Mouse (Mus musculus) frontal cortex, adult (tissue): Measurements from ENCODE around the gene Matn4.

Experiments
- ATAC-seq: cut with Nextera tagmentation; 2 replicates; pipeline ENCODE4 v1.9.2; 2017; ENCODE audit warnings: mild to moderate bottlenecking, moderate library complexity, mixed read lengths; ENCODE audit not compliant: low TSS enrichment

Matn4 gene

GRCm38 (mm10) chr2:164405060-164405459, at the start of gene Matn4:
Matn4 (minus strand) TSS chr2:164405160.
- ATAC-seq: no peak

DNA sequence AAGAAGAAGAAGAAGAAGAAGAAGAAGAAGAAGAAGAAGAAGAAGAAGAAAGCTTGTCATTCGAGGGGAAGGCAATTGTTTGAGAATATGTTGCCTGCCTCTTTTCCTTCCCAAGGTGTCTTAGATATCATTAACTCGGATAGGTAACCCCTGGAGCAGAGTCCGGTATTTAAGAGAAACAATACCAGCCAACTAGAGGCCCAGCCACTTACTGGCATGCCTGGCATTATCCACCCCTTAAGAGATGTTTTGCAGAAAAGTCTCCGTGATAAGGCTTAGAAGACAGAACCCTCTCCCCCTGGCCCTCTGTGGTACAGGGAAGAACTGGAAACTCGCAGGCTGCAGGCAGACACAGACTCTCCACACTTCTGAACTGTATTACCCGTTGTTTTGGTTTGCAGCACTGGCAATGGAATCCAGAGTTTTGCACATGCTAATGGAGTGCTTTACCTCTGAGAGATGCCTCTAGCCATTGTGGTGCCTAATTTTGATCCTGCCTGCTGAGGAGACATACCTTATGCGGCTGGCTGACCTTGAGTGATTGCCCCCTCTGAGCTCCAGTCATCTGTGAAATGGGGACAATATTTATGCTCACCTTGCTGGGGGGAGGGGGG, 49.0 kb upstream of the Matn4 start:
- no peak for ATAC-seq

GRCm38 (mm10) chr2:164453047-164453757, 48.2 kb upstream of the Matn4 start:
- ATAC-seq: no peak

DNA sequence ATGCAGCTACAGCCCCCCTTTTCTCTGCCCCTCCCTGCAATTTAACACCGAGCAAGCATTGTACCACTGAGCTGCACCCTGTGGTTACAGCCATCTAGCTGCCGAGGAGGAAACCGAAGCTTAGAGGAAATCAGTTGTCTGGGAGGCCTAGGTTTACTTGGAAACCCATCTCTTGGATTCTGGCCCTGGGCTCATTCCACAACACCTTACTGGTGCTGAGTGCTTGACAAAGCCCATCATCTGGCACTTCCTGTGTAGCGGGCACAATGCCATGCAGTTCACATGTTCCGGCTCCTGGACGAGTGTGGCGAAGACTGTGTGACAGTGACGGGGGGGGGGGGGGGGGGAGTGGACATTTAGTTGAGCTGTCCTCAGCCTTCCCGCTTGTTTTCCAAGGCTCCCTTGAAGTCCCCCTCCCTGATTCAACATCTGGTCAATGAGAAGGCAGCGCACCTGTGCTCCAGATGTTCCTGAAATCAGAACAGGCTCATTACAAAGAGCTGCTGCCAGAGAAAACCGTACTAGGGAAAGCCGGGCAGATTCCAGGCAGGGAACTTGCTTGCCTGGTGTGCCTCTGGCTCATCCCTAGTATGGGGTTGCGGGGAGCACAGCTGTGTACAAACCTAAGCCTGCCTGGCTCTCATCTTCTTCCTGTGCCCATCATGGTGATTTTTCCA, 47.2 kb upstream of the Matn4 start:
- no peak for ATAC-seq

DNA sequence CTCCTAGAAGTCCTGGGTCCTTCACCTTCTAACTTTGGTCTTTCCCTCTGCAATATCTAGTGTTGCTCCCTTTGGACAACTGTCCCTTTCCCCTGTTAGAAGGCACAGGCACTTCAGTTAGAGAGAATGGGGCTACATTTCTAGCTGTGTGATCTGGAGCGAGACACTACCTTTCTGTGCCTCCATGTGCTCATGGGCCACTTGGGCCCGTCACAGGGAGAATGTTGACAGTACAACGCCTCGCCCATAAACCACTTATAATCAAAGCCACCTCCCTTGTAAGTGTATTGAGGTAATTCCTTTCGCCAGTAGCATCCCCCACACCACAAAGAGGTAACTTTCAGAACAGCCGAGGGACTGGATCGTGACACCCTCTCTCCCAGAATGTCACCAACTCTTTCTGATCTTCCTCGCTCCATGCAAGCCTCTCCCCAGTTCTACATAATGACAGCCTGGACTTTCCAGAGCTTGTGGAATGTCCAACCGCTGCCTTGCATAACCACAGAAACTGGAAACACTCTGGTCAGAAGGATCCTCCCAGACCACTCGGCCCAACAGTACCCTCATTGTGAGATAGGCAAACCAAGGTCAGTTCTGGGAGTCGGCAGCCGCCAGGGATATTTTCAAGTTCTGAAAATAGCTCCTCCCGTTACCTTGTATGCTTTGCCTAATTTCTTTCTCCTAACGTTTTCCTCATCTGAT, 44.5 kb upstream of the Matn4 start:
- ATAC-seq: no peak

GRCm38 (mm10) chr2:164448921-164449320, 44.0 kb upstream of the Matn4 start:
- no peak for ATAC-seq

DNA sequence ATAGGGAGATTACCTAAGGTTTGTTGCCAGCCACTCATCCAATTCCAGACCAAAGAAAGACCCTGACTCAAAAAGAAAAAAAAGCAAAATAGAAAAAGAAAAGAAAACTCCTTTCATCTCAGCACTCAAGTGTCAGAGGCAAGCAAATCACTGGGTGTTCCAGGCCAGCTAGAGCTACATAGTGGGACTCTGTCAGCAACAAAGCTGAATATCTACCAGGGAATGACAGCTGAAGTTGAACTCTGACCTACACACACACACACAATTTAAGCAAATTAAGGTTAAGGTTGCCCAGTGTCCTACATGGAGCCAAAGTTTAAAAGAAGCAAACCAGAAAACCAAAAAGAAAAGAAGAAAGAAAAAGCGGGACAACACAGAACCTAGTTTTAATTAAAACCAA, 43.2 kb upstream of the Matn4 start:
- no peak for ATAC-seq

DNA sequence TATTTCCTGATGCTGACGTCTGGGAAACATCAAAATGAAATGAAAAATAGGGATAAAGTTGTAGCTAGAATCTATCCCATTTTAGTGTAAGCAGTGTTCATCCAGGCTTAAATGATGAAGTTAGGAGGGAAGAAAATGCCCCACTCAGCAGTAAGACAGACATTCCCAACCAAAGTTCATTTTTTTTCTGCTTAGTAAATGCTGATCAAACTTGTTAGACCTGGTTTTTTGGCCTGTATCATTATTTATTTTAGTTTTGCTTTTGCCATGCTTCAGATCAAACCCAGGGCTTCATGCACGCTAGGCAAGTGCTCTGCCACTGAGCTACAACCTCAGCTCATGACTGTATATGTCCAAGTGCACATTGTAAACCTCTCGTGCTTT, 41.1 kb upstream of the Matn4 start:
- ATAC-seq: no peak

DNA sequence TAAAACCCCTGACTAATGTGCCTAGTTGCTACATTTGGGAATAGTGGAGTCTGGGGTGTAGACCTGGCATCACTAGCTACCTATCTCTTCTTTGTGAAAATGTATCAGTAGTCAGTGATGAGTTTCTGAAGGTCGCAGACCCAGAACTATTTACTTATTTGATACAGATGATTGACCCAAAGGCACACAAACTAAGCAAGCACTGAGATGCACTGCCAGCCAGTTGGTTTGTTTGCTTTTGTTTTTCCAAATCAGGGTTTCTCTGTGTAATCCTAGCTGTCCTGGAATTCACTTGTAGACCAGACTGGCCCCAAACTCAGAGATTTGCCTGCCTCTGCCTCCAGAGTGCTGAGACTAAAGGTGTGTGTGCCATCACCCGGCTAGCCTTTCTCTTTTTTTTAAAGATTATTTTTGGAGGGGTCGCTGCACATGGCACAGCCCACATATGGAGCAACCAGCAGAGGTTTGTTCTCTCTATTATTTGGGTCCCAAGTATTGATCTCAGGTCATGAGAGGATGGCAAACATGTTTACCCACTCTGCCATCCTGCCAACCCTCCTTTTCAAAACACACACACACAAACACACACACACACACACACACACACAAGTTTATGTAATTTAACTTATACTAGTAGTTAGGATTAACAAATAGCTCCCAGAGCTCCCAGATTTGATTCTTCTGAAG, 40.6 kb upstream of the Matn4 start:
- ATAC-seq: no peak

DNA sequence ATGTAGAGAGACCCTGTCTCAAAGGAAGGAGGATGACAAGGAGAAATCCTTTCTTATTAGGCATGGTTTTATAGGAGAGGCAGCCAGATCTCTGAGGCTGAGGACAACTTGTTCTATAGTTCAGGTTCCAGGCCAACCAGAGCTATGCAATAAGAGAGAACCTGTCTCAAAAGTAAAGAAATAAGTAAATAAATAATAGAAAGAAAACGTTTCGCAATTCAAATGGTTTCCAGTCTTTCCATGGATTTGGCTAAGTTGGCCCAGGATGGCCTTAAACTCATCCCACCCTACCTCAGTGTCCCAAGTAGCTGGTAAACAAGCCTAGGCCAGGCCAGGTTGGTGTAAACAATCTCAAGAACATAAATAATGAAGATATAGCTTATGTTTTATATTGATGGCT, 39.7 kb upstream of the Matn4 start:
- ATAC-seq: no peak

- ATAC-seq: no peak
Observed at GRCm38 (mm10) chr2:164443460-164444000, 38.6 kb upstream of the Matn4 start, which contains the start of gene Sdc4. Sdc4 (minus strand) TSS chr2:164443887.

- peak; percentile 86 for ATAC-seq
Observed at GRCm38 (mm10) chr2:164443051-164443437, 38.1 kb upstream of the Matn4 start.

- ATAC-seq: 0 out of 2 replicates have a peak, but pooled peaks have one; percentile 16
Observed at GRCm38 (mm10) chr2:164442315-164443050, 37.5 kb upstream of the Matn4 start.

DNA sequence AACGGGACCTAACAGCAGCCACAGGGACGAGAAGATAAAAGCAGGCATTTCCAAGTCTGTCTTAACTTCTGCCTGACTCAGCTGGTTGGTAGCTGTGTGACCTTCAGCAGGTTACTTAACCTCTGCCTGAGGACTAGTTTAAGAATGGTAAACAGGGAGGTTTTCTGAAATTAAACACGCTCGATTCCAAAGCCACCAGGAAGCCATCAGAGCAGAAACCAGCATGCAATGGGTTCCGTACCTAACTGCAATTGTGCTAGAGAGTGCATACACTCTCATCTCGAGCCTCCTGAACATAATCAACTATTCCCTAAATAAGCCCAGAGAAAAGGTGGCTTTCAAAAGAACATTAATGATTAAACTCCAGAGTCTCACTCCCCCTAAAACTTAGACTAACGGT, 36.8 kb upstream of the Matn4 start:
- no peak for ATAC-seq

GRCm38 (mm10) chr2:164441155-164441554, 36.2 kb upstream of the Matn4 start:
- ATAC-seq: no peak

DNA sequence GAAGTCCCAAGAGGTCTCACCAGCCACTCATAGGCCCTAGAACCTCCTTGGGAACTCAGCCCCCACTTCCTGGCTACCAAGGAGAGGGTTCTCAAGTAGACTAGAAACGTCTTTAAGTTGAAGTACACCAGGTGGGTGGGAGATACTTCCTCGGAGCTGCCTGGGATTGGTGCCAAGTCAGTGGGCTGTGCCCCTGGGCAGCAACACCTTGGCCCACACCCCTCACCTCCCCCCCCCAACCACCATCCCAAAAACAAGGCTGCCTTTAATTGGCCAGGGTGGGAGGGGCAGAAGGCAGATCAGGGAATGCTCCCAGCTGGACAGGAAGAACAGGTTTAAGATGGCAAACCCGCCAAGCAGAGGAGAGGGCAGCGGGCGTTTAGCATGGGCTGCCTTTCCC, 35.4 kb upstream of the Matn4 start:
- ATAC-seq: no peak

GRCm38 (mm10) chr2:164439001-164439421, 34.1 kb upstream of the Matn4 start:
- ATAC-seq: no peak

DNA sequence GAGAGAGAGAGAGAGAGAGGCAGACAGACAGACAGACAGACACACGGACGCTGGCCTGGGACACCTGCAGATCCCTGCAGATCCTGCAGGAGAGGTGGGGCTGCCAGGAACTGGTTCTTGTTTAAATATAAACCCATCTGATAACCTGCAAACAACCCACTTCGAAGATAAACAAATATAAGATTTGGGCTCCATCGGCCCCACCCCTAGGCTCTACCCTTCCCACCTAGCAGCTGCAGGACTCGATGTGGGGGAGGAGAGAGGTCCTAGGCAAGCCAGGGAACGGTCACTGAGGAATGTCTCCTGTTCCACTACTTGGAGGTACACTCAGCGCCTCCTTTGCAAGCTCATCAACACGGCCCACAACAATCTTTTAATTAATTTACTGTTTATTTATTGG, 33.3 kb upstream of the Matn4 start:
- no peak for ATAC-seq

DNA sequence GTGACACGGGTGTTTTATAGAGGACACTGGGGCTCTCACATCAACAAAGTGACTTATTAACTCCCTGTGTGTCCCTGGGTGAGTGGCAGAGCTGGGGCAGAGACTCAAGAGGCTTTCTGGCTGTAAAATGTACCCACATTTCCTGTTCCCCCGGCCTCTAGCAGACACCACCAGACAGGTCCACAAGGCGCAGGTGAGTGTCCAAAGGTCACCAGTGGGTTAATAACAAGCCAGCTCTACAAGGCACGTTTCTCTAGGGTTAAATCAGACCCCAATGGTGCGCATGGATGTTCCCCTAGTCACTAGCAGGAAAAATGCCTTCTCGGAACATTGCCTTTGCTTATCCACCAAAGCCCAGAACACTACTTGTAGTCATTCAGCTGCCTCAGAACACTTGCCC, 32.8 kb upstream of the Matn4 start:
- no peak for ATAC-seq

- ATAC-seq: no peak
Observed at GRCm38 (mm10) chr2:164436961-164437360, 32.0 kb upstream of the Matn4 start.
